Mouse (Mus musculus) cortical plate, adult 2 months (tissue): ENCODE data around the gene Rnase11. TPM values are rescaled to one million over a fixed set of nuclear protein-coding genes. Genes with fewer than 3 reads are reported as not detected.
A peak's percentile ranks its signal among the peaks of the same experiment; 100 is the strongest.

Experiments used
- H3K27ac ChIP-seq: fragments of 200-500 bp; 2 replicates; pipeline ENCODE4 v1.5.1; 2012; ENCODE audit warnings: low read length, control low read depth, inconsistent platforms; ENCODE audit not compliant: insufficient read depth
- H3K4me1 ChIP-seq: fragments of 200-500 bp; 2 replicates; pipeline ENCODE4 v1.6.1; 2011; ENCODE audit warnings: low read length; ENCODE audit not compliant: control insufficient read depth, insufficient read depth
- H3K4me3 ChIP-seq: fragments of 200-500 bp; 2 replicates; pipeline ENCODE4 v1.5.1; 2011; ENCODE audit warnings: mild to moderate bottlenecking, low read length, control low read depth; ENCODE audit not compliant: insufficient read depth
- CTCF ChIP-seq: fragments of 200-500 bp; IDR thresholded peaks from 2 replicates; pipeline ENCODE4 v1.5.1; 2011; ENCODE audit warnings: mild to moderate bottlenecking, control low read depth, low read length; ENCODE audit not compliant: insufficient read depth; ENCODE audit errors: extremely low read depth
- POLR2A ChIP-seq: fragments of 200-500 bp; IDR thresholded peaks from 2 replicates; pipeline ENCODE4 v1.6.1; 2011; ENCODE audit warnings: mild to moderate bottlenecking, low read length, control low read depth; ENCODE audit not compliant: insufficient read depth; ENCODE audit errors: extremely low read depth
- polyA plus RNA-seq: library from polyadenylated mRNA; depleted of rRNA; stranded (reverse); fragments of >200 nt; gene quantifications from 2 replicates; pipeline ENCODE4 v1.2.3, GENCODE M21; 2012

The Rnase11 gene
- polyA plus RNA-seq, 1 experiment: not detected

GRCm38 (mm10) chr14:51090077-51090781, 40.3 kb upstream of the Rnase11 start:
- Histone ChIP-seq H3K4me3 (peak overlapping the region; percentile 51), H3K27ac (peak overlapping the region; percentile 88), H3K4me1 (no peaks in the 10 kb centered on the region)
- TF ChIP-seq CTCF: no peak
- no peak for TF ChIP-seq POLR2A

GRCm38 (mm10) chr14:51089674-51090076, 39.7 kb upstream of the Rnase11 start:
- Histone ChIP-seq H3K4me3 (peak overlapping the region; percentile 51), H3K27ac (peak overlapping the region; percentile 88), H3K4me1 (no peaks in the 10 kb centered on the region)
- TF ChIP-seq CTCF: no peak
- no peak for TF ChIP-seq POLR2A

GRCm38 (mm10) chr14:51088970-51089673, 39.2 kb upstream of the Rnase11 start:
- peak overlapping the region; percentile 51 for H3K4me3 ChIP-seq
- TF ChIP-seq POLR2A (0 out of 2 replicates have a peak, but pooled peaks have one; percentile 6), CTCF (no peak)
- no peaks in the 10 kb centered on the region for H3K4me1 ChIP-seq
- H3K27ac ChIP-seq: 0 out of 2 replicates have a peak overlapping the region, but pooled peaks have one; percentile 7

GRCm38 (mm10) chr14:51088166-51088969, 38.4 kb upstream of the Rnase11 start:
- Histone ChIP-seq H3K4me3 (peak overlapping the region; percentile 51), H3K27ac (0 out of 2 replicates have a peak overlapping the region, but pooled peaks have one; percentile 7), H3K4me1 (no peaks in the 10 kb centered on the region; the same call in 1 of the 2 replicates)
- TF ChIP-seq POLR2A: no peak
- no peak for TF ChIP-seq CTCF

- H3K27ac ChIP-seq: no peak overlapping the region
- no peaks in the 10 kb centered on the region; the same call in 1 of the 2 replicates for H3K4me1 ChIP-seq
- TF ChIP-seq POLR2A (no peak), CTCF (no peak)
- peak overlapping the region; percentile 51 for H3K4me3 ChIP-seq
Measured at GRCm38 (mm10) chr14:51087762-51088161, 37.8 kb upstream of the Rnase11 start.

- Histone ChIP-seq H3K4me1 (no peaks in the 10 kb centered on the region; the same call in 1 of the 2 replicates), H3K4me3 (no peak overlapping the region), H3K27ac (no peak overlapping the region)
- no peak for TF ChIP-seq POLR2A
- TF ChIP-seq CTCF: no peak
Measured at GRCm38 (mm10) chr14:51085911-51086310, 35.9 kb upstream of the Rnase11 start.

- TF ChIP-seq POLR2A (no peak), CTCF (no peak)
- H3K4me3 ChIP-seq: no peak overlapping the region
- no peak overlapping the region for H3K27ac ChIP-seq
- no peaks in the 10 kb centered on the region; the same call in 1 of the 2 replicates for H3K4me1 ChIP-seq
Measured at GRCm38 (mm10) chr14:51085086-51085485, 35.1 kb upstream of the Rnase11 start.

GRCm38 (mm10) chr14:51083805-51084204, 33.8 kb upstream of the Rnase11 start:
- Histone ChIP-seq H3K4me3 (peak overlapping the region; percentile 85; the same call in 1 of the 2 replicates), H3K27ac (no peak overlapping the region), H3K4me1 (no peaks in the 10 kb centered on the region; the same call in 1 of the 2 replicates)
- TF ChIP-seq POLR2A: no peak
- no peak for TF ChIP-seq CTCF
